Mouse (Mus musculus) heart, embryonic 12.5 days (tissue): ENCODE results near the gene AU022751. TPM values are rescaled to one million over a fixed set of nuclear protein-coding genes. Genes with fewer than 3 reads are reported as not detected.
"Not testable (repeated sequence)": the region's sequence is repeated elsewhere in the genome, so short reads cannot be mapped to it uniquely, and the experiment has no call there.

ENCODE experiments used
- ATAC-seq: fragments of 200-750 bp; cut with Nextera tagmentation; 2 replicates; pipeline ENCODE4 v1.8.0; 2017; ENCODE audit warnings: moderate TSS enrichment, moderate library complexity; ENCODE audit not compliant: insufficient number of reproducible peaks, low FRiP score
- H3K27ac ChIP-seq: fragments of 300-500 bp; sonication (generic); 2 replicates; pipeline ENCODE4 v1.5.1; 2016; ENCODE audit warnings: mild to moderate bottlenecking, moderate library complexity; ENCODE audit not compliant: poor library complexity, severe bottlenecking
- H3K27me3 ChIP-seq: fragments of 300-500 bp; sonication (generic); replicated peaks from 2 replicates; pipeline ENCODE4 v1.6.1; 2016; ENCODE audit warnings: mild to moderate bottlenecking, moderate library complexity
- H3K36me3 ChIP-seq: fragments of 300-500 bp; sonication (generic); 2 replicates; pipeline ENCODE4 v1.6.1; 2016; ENCODE audit warnings: mild to moderate bottlenecking, moderate library complexity
- H3K4me1 ChIP-seq: fragments of 300-500 bp; sonication (generic); replicated peaks from 2 replicates; pipeline ENCODE4 v1.6.1; 2016; ENCODE audit warnings: mild to moderate bottlenecking
- H3K4me2 ChIP-seq: fragments of 300-500 bp; sonication (generic); 2 replicates; pipeline ENCODE4 v1.6.1; 2016; ENCODE audit warnings: mild to moderate bottlenecking, moderate library complexity
- H3K4me3 ChIP-seq: fragments of 300-500 bp; sonication (generic); 2 replicates; pipeline ENCODE4 v1.5.1; 2016; ENCODE audit warnings: mild to moderate bottlenecking
- H3K9ac ChIP-seq: fragments of 300-500 bp; sonication (generic); 2 replicates; pipeline ENCODE4 v1.6.1; 2016; ENCODE audit warnings: mild to moderate bottlenecking, moderate library complexity
- H3K9me3 ChIP-seq: fragments of 300-500 bp; sonication (generic); replicated peaks from 2 replicates; pipeline ENCODE4 v1.6.1; 2016; ENCODE audit warnings: mild to moderate bottlenecking, moderate library complexity
- WGBS: fragments of 180-500 bp; shearing (Covaris S2); methylation state at CpG from one replicate; pipeline ENCODE4 v1.1.7; 2016; 5-methylcytosine and 5-hydroxymethylcytosine counted together
- microRNA-seq: library from miRNA; unstranded; fragments of <30 nt; microRNA quantifications from one replicate; pipeline ENCODE4, GENCODE M21; 2017
- polyA plus RNA-seq: library from polyadenylated mRNA; unstranded; fragments of >200 nt; fragmentation: Nextera tagmentation; extraction: Ambion mirVana; gene quantifications from 2 replicates; pipeline ENCODE4 v1.2.1, GENCODE M21; 2016

Gene AU022751
- not detected in 2 replicates for polyA plus RNA-seq

- no peak for ATAC-seq
- no peak within 1 kb of the TSS for H3K4me3 ChIP-seq
- H3K9ac ChIP-seq: no peak within 1 kb of the TSS
- no peak within 1 kb of the TSS for H3K4me2 ChIP-seq
- H3K36me3 ChIP-seq: no peaks in the 10 kb centered on the region
- peaks cover 23% of the 10 kb centered on the region for H3K9me3 ChIP-seq
- H3K4me1 ChIP-seq: no peaks in the 10 kb centered on the region
- H3K27me3 ChIP-seq: no peaks in the 10 kb centered on the region
- 82% methylated on average over 39 of the region's 39 CpGs for WGBS
- H3K27ac ChIP-seq: no peak within 1 kb of the TSS
Measured at GRCm38 (mm10) chrX:6082954-6083680, at the start of gene AU022751. Gene AU022751 (minus strand): TSS chrX:6083419.

GRCm38 (mm10) chrX:6091996-6092757, 9.0 kb upstream of the AU022751 start:
- no peaks in the 10 kb centered on the region for H3K4me1 ChIP-seq
- H3K9me3 ChIP-seq: no peaks in the 10 kb centered on the region
- 0 out of 2 replicates have a peak overlapping the region, but pooled peaks have one; percentile 3 for H3K9ac ChIP-seq
- peaks cover 10% of the 10 kb centered on the region; the same call in 1 of the 2 replicates for H3K27me3 ChIP-seq
- peak overlapping the region; percentile 61 for H3K4me2 ChIP-seq
- ATAC-seq: peak; percentile 72; the same call in 1 of the 2 replicates
- no peaks in the 10 kb centered on the region for H3K36me3 ChIP-seq
- peak overlapping the region; percentile 40 for H3K4me3 ChIP-seq
- no peak overlapping the region for H3K27ac ChIP-seq
- 14% methylated on average over 29 of the region's 30 CpGs for WGBS

- no peaks in the 10 kb centered on the region for H3K36me3 ChIP-seq
- WGBS: 22% methylated on average over 12 of the region's 12 CpGs
- H3K27ac ChIP-seq: no peak overlapping the region
- H3K9me3 ChIP-seq: no peaks in the 10 kb centered on the region
- H3K4me1 ChIP-seq: no peaks in the 10 kb centered on the region
- H3K9ac ChIP-seq: no peak overlapping the region
- peaks cover 10% of the 10 kb centered on the region; the same call in 1 of the 2 replicates for H3K27me3 ChIP-seq
- peak overlapping the region; percentile 61 for H3K4me2 ChIP-seq
- ATAC-seq: no peak
- H3K4me3 ChIP-seq: peak overlapping the region; percentile 40
Measured at GRCm38 (mm10) chrX:6091547-6091946, 8.3 kb upstream of the AU022751 start.

GRCm38 (mm10) chrX:6061563-6061962, 21.7 kb downstream of the AU022751 start:
- Histone ChIP-seq H3K9ac (no peak overlapping the region), H3K4me3 (no peak overlapping the region)
- WGBS: 38% methylated on average over 1 of the region's 1 CpGs

GRCm38 (mm10) chrX:6047936-6048614, 35.1 kb downstream of the AU022751 start:
- ATAC-seq: peak; percentile 61
- H3K9ac ChIP-seq, H3K4me1 ChIP-seq, H3K27me3 ChIP-seq, H3K36me3 ChIP-seq, H3K27ac ChIP-seq, H3K9me3 ChIP-seq: not testable (repeated sequence)
- 6% methylated on average over 10 of the region's 60 CpGs for WGBS
- H3K4me2 ChIP-seq: peak overlapping the region; percentile 68
- H3K4me3 ChIP-seq: peak overlapping the region; percentile 43

More at GRCm38 (mm10) chrX:6061563-6061962, 21.7 kb downstream of the AU022751 start:
- Histone ChIP-seq H3K27ac (no peak overlapping the region), H3K27me3 (no peaks in the 10 kb centered on the region), H3K4me1 (no peaks in the 10 kb centered on the region), H3K4me2 (no peak overlapping the region), H3K36me3 (no peaks in the 10 kb centered on the region), H3K9me3 (no peaks in the 10 kb centered on the region)
- ATAC-seq: no peak

- not testable (repeated sequence) for H3K27ac ChIP-seq, H3K36me3 ChIP-seq, H3K9ac ChIP-seq, H3K27me3 ChIP-seq, H3K9me3 ChIP-seq, H3K4me1 ChIP-seq
- peak; percentile 85 for ATAC-seq
- Histone ChIP-seq H3K4me3 (peak within 1 kb of the TSS; percentile 43), H3K4me2 (peak within 1 kb of the TSS; percentile 68)
- 7% methylated on average over 15 of the region's 121 CpGs for WGBS
Measured at GRCm38 (mm10) chrX:6047066-6047935, 35.9 kb downstream of the AU022751 start, which contains the start of gene Nudt11. Gene Nudt11 (plus strand): TSS chrX:6047453.

Small RNA genes lying within 50 kb of the gene (microRNA-seq; reads per million reads assigned to microRNA genes)
- gene Gm27360: not detected

Other genes starting within 250 kb of the AU022751 start
- 8.1 and 9.3 TPM in 2 replicates for gene Nudt11, start 36.0 kb downstream of the AU022751 start, polyA plus RNA-seq
- 5.0 and 5.9 TPM in 2 replicates for gene Nudt10, start 89.6 kb upstream of the AU022751 start, polyA plus RNA-seq
- gene Bmp15, start 237.3 kb upstream of the AU022751 start, polyA plus RNA-seq: 0.89 and 0.90 TPM in 2 replicates